12 mouse cellular contexts compared by ENCODE assay signal in genomic region chr11:85812201-85812966, GRCm38 (mm10). TPM values are rescaled to one million over a fixed set of nuclear protein-coding genes. Genes with fewer than 3 reads are reported as not detected.
DNase-seq lines count a peak whose midpoint lies in the region; TF ChIP-seq lines count a peak whose summit lies in the region.
"Had no signal": no experiment of that assay in that cellular context is flagged by ENCODE, and none has a peak within 500 bp of the region (broad histone marks: within the 10 kb centered on the region; RNA-seq: fewer than 3 reads in every experiment).

No protein-coding gene starts in this region.

- TF ChIP-seq CTCF in gastrocnemius, adult 2 months (IDR thresholded peaks at IDR 0.05), result no peak

- no peak overlapping the region for H3K27ac ChIP-seq in gastrocnemius, adult 2 months
- H3K27ac ChIP-seq: embryonic facial prominence, embryonic 15.5 days; forebrain, embryonic 15.5 days; liver, embryonic 14.5 days had no signal

- DNase-seq in 416B (ENCODE audit: low read depth), result peak; percentile 53
- DNase-seq in Muller cell, postnatal 12 days (ENCODE audit: inconsistent ontology term), result peak; percentile 50
- peak; percentile 90 for DNase-seq in kidney, adult 11 months
- DNase-seq in kidney, postnatal 36 days, result peak; percentile 87 to 91
- no peak for DNase-seq in testis, postnatal 14 days (ENCODE audit: low spot score)
- DNase-seq in spleen, postnatal 14 days (ENCODE audit: low spot score in 2 of 2), result no peak
- DNase-seq in gastrocnemius, adult 2 months, result no peak
- DNase-seq: cerebellum, adult 9-11 months had no signal

- no peak overlapping the region for H3K4me3 ChIP-seq in gastrocnemius, adult 2 months
- H3K4me3 ChIP-seq: embryonic facial prominence, embryonic 15.5 days; forebrain, embryonic 15.5 days had no signal

- intact Hi-C loops in gastrocnemius, adult 2 months (cut with DNase I), result no loop called here

RNA-seq across cellular contexts. Expression of gene Tbx2, which starts 20.0 kb away (rescaled TPM):
- 1 to 10 TPM; 1.7 to 3.6 TPM for total RNA-seq in gastrocnemius, adult 2 months (2021)

RNA-seq across cellular contexts. Expression of gene Gm11444, which starts 37.7 kb away (rescaled TPM):
- not detected for total RNA-seq in gastrocnemius, adult 2 months (2021)
- total RNA-seq: heart, postnatal 25 days had no signal

Comparison
In these comparisons a context has a peak if more than half of its experiments do, and no peak if none do; other contexts are left out.
1. DNase-seq: peak in 416B (single experiment), Muller cell, postnatal 12 days (single experiment), kidney, adult 11 months (single experiment) and kidney, postnatal 36 days (2 of 2); none in testis, postnatal 14 days (single experiment), spleen, postnatal 14 days (0 of 2) and gastrocnemius, adult 2 months (single experiment).